Mouse (Mus musculus): Measurements from ENCODE around the gene Folh1. TPM values are rescaled to one million over a fixed set of nuclear protein-coding genes. Genes with fewer than 3 reads are reported as not detected.

Folh1 gene
- total and polyA plus RNA-seq, 3 experiments: not detected

DNA sequence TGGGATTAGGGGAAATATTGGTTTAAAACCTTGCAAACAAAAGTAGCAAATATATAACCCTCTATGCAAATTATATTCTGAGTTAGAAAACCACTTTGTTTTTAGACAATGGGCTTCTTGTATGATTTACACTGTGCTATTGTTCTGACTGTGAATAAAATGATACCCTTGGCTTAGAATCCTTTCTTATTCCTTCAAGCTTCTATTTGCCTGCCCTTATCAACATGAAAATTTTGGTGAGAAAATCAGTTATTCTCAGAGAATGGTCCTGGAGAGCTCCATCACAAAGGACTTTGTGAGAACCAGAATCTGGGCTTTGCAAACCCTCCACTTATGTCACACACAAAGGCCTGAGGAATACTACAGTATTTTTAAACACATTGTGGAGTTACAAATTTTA lies 11.1 kb downstream of the Folh1 start:
- no peaks in the 10 kb centered on the region for H3K79me2 ChIP-seq (ENCODE audit: control insufficient read depth, insufficient read depth, low read length, poor library complexity)
- no peak overlapping the region for H3K27ac ChIP-seq (ENCODE audit: control insufficient read depth, low read depth, low read length)
- H3K27me3 ChIP-seq (ENCODE audit: control insufficient read depth in 1 of 2, insufficient read depth in 2 of 2, low read length in 2 of 2): no peaks in the 10 kb centered on the region
- H3K9ac ChIP-seq (ENCODE audit: control insufficient read depth, low read depth, low read length, poor library complexity, severe bottlenecking): no peak overlapping the region
- no peaks in the 10 kb centered on the region for H3K36me3 ChIP-seq (ENCODE audit: control insufficient read depth in 1 of 2, insufficient read depth in 2 of 2, low read length in 2 of 2)
- H3K4me3 ChIP-seq (ENCODE audit: control insufficient read depth in 1 of 2, insufficient read depth in 1 of 2, low read depth in 2 of 2, low read length in 2 of 2): no peak overlapping the region
- H3K4me1 ChIP-seq (ENCODE audit: control insufficient read depth in 1 of 2, insufficient read depth in 2 of 2, low read length in 2 of 2): no peaks in the 10 kb centered on the region
- no peak for TF ChIP-seq GATA1 (IDR thresholded peaks at IDR 0.05; ENCODE audit: low read depth, low read length)
- TF ChIP-seq USF1 (IDR thresholded peaks at IDR 0.05; ENCODE audit: low read depth, low read length): no peak
- TF ChIP-seq CTCF (IDR thresholded peaks at IDR 0.05 in 2 of 3, conservative IDR thresholded peaks at IDR 0.05 in 1 of 3; ENCODE audit: control insufficient read depth in 1 of 3, insufficient read depth in 1 of 3, low read depth in 2 of 3, low read length in 3 of 3, poor library complexity in 1 of 3, severe bottlenecking in 1 of 3): no peak
- no peak for TF ChIP-seq BHLHE40 (IDR thresholded peaks at IDR 0.05; ENCODE audit: borderline replicate concordance, low read depth, low read length)
- TF ChIP-seq ELF1 (IDR thresholded peaks at IDR 0.05; ENCODE audit: low read depth, low read length): no peak
- no peak for TF ChIP-seq MYB (IDR thresholded peaks at IDR 0.05; ENCODE audit: low read depth, low read length)
- TF ChIP-seq ETS1 (IDR thresholded peaks at IDR 0.05; ENCODE audit: low read depth, low read length): no peak
- TF ChIP-seq MAX (IDR thresholded peaks at IDR 0.05; ENCODE audit: low read length): no peak
- TF ChIP-seq POLR2A (IDR thresholded peaks at IDR 0.05; ENCODE audit: control insufficient read depth in 1 of 2, insufficient read depth in 1 of 2, low read depth in 1 of 2, low read length in 2 of 2, poor library complexity in 1 of 2): no peak
- no peak for TF ChIP-seq RCOR1 (IDR thresholded peaks at IDR 0.05; ENCODE audit: low read depth, low read length)
- TF ChIP-seq GABPA (IDR thresholded peaks at IDR 0.05; ENCODE audit: low read depth, low read length): no peak
- TF ChIP-seq JUND (IDR thresholded peaks at IDR 0.05; ENCODE audit: low read depth, low read length): no peak
- no peak for TF ChIP-seq HCFC1 (IDR thresholded peaks at IDR 0.05; ENCODE audit: low read depth, low read length)
- no peak for TF ChIP-seq KAT2A (conservative IDR thresholded peaks at IDR 0.05; ENCODE audit: low read depth, low read length)
- no peak for TF ChIP-seq MYC (IDR thresholded peaks at IDR 0.05; ENCODE audit: low read depth, low read length)
- TF ChIP-seq POLR2AphosphoS2 (IDR thresholded peaks at IDR 0.05; ENCODE audit: low read length): no peak
- H3K9me3 ChIP-seq (replicated peaks; ENCODE audit: insufficient read depth, low read length): no peaks in the 10 kb centered on the region
- DNase-seq (ENCODE audit: low read depth, low spot score): no peak

DNA sequence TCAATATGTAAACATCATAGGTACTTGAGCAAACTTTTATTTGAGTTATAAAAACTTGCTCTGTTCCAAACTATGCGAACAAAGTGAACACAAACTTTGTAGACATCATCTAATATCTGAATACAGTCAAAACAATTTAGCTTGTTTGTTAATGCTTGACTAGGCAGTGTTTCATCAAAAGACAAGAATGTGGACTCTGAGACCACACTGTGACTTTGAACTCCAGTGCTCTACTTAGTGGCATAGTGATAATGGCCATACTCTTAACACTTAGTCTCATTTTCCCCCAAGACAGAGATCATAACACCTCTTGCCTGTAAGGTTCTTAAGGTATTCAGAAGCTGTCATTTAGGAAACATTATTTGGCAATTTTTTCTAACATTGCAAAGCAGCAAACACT lies 15.0 kb downstream of the Folh1 start:
- Histone ChIP-seq H3K9ac (ENCODE audit: control insufficient read depth, low read depth, low read length, poor library complexity, severe bottlenecking) (no peak overlapping the region), H3K9me3 (replicated peaks; ENCODE audit: insufficient read depth, low read length) (no peaks in the 10 kb centered on the region), H3K79me2 (ENCODE audit: control insufficient read depth, insufficient read depth, low read length, poor library complexity) (no peaks in the 10 kb centered on the region), H3K27ac (ENCODE audit: control insufficient read depth, low read depth, low read length) (no peak overlapping the region), H3K27me3 (ENCODE audit: control insufficient read depth in 1 of 2, insufficient read depth in 2 of 2, low read length in 2 of 2) (no peaks in the 10 kb centered on the region), H3K4me1 (ENCODE audit: control insufficient read depth in 1 of 2, insufficient read depth in 2 of 2, low read length in 2 of 2) (no peaks in the 10 kb centered on the region), H3K4me3 (ENCODE audit: control insufficient read depth in 1 of 2, insufficient read depth in 1 of 2, low read depth in 2 of 2, low read length in 2 of 2) (no peak overlapping the region), H3K36me3 (ENCODE audit: control insufficient read depth in 1 of 2, insufficient read depth in 2 of 2, low read length in 2 of 2) (no peaks in the 10 kb centered on the region)
- TF ChIP-seq ZC3H11A (IDR thresholded peaks at IDR 0.05; ENCODE audit: low read depth, low read length) (no peak), TCF12 (IDR thresholded peaks at IDR 0.05; ENCODE audit: low read depth, low read length) (no peak), MXI1 (IDR thresholded peaks at IDR 0.05; ENCODE audit: low read depth, low read length) (no peak), CHD2 (IDR thresholded peaks at IDR 0.05; ENCODE audit: low read length) (no peak), RAD21 (IDR thresholded peaks at IDR 0.05; ENCODE audit: low read depth, low read length) (no peak)
- DNase-seq (ENCODE audit: low read depth, low spot score): no peak
